Mouse (Mus musculus) right cerebral cortex, adult 2 months (tissue): ENCODE results near the gene Cyfip2.

Source experiments
- DNase-seq, 2 experiments: peaks; one replicate each; pipeline ENCODE4 v3.0.0; 2021 to 2022; ENCODE audit warnings: low spot score in 2 of 2

The Cyfip2 gene

GRCm38 (mm10) chr11:46312523-46313035 lies at the start of gene Cyfip2:
TSS of gene Cyfip2 (minus strand) at chr11:46312859.
- DNase-seq, result no peak

- no peak for DNase-seq
Measured at GRCm38 (mm10) chr11:46360991-46361665, 48.5 kb upstream of the Cyfip2 start.

- DNase-seq, result no peak
Measured at GRCm38 (mm10) chr11:46358369-46358768, 45.7 kb upstream of the Cyfip2 start.

- DNase-seq, result no peak
Measured at GRCm38 (mm10) chr11:46349681-46350410, 37.2 kb upstream of the Cyfip2 start.

- no peak for DNase-seq
Measured at GRCm38 (mm10) chr11:46348416-46348815, 35.8 kb upstream of the Cyfip2 start.

GRCm38 (mm10) chr11:46347756-46348155 lies 35.1 kb upstream of the Cyfip2 start:
- DNase-seq, result no peak

- DNase-seq, result no peak
Measured at GRCm38 (mm10) chr11:46343886-46344546, 31.4 kb upstream of the Cyfip2 start.

- DNase-seq, result no peak
Measured at GRCm38 (mm10) chr11:46341960-46342359, 29.3 kb upstream of the Cyfip2 start.

GRCm38 (mm10) chr11:46336020-46336419 lies 23.4 kb upstream of the Cyfip2 start:
- DNase-seq, result no peak

- DNase-seq, result no peak
Measured at GRCm38 (mm10) chr11:46332217-46332616, 19.6 kb upstream of the Cyfip2 start.

- no peak for DNase-seq
Measured at GRCm38 (mm10) chr11:46326271-46327015, 13.8 kb upstream of the Cyfip2 start.

GRCm38 (mm10) chr11:46321559-46321958 lies 8.9 kb upstream of the Cyfip2 start:
- no peak for DNase-seq

- DNase-seq, result peak; percentile 40 to 47
Measured at GRCm38 (mm10) chr11:46314534-46314933, 1.9 kb upstream of the Cyfip2 start.

- peak; percentile 71 to 74 for DNase-seq
Measured at GRCm38 (mm10) chr11:46313851-46314250, 1.2 kb upstream of the Cyfip2 start.

GRCm38 (mm10) chr11:46311703-46312522 lies 746 bp downstream of the Cyfip2 start:
- peak; percentile 58 to 64 for DNase-seq

GRCm38 (mm10) chr11:46311181-46311702 lies 1.4 kb downstream of the Cyfip2 start:
- DNase-seq, result peak; percentile 39 to 49

GRCm38 (mm10) chr11:46310647-46311063 lies 2.0 kb downstream of the Cyfip2 start:
- DNase-seq, result no peak

- no peak for DNase-seq
Measured at GRCm38 (mm10) chr11:46309808-46310555, 2.7 kb downstream of the Cyfip2 start.

GRCm38 (mm10) chr11:46309111-46309741 lies 3.4 kb downstream of the Cyfip2 start:
- DNase-seq, result peak; percentile 70 to 76
